Mouse (Mus musculus) heart, embryonic 11.5 days (tissue): ENCODE measurements at regions not wholly inside any gene's neighbourhood (a gene's known extent, or its start where the extent isn't known, plus 50 kb on each side); places are given as distances from the start of the nearest gene placed in this dataset.

Source experiments
- ATAC-seq: fragments of 200-750 bp; cut with Nextera tagmentation; replicated peaks from 2 replicates; pipeline ENCODE4 v1.8.0; 2017; ENCODE audit warnings: moderate library complexity; ENCODE audit not compliant: insufficient number of reproducible peaks, low FRiP score, low TSS enrichment
- H3K27ac ChIP-seq: fragments of 300-500 bp; sonication (generic); 2 replicates; pipeline ENCODE4 v1.5.1; 2014; ENCODE audit warnings: mild to moderate bottlenecking, low read depth, low read length
- H3K27me3 ChIP-seq: fragments of 300-500 bp; sonication (generic); 2 replicates; pipeline ENCODE4 v1.6.1; 2014; ENCODE audit warnings: mild to moderate bottlenecking, low read length, mixed read lengths; ENCODE audit not compliant: control insufficient read depth, insufficient read depth
- H3K36me3 ChIP-seq: fragments of 300-500 bp; sonication (generic); 2 replicates; pipeline ENCODE4 v1.6.1; 2014; ENCODE audit warnings: mild to moderate bottlenecking, low read length, moderate library complexity, mixed read lengths; ENCODE audit not compliant: control insufficient read depth, insufficient read depth
- H3K4me1 ChIP-seq: fragments of 300-500 bp; sonication (generic); 2 replicates; pipeline ENCODE4 v1.6.1; 2014; ENCODE audit warnings: low read length; ENCODE audit not compliant: control insufficient read depth, insufficient read depth
- H3K4me2 ChIP-seq: fragments of 300-500 bp; sonication (generic); 2 replicates; pipeline ENCODE4 v1.6.1; 2014; ENCODE audit warnings: mild to moderate bottlenecking, moderate library complexity
- H3K4me3 ChIP-seq: fragments of 300-500 bp; sonication (generic); 2 replicates; pipeline ENCODE4 v1.5.1; 2014; ENCODE audit warnings: low read depth, low read length
- H3K9ac ChIP-seq: fragments of 300-500 bp; sonication (generic); 2 replicates; pipeline ENCODE4 v1.6.1; 2014; ENCODE audit warnings: mild to moderate bottlenecking, low read depth, low read length, moderate library complexity
- H3K9me3 ChIP-seq: fragments of 300-500 bp; sonication (generic); replicated peaks from 2 replicates; pipeline ENCODE4 v1.6.1; 2016; ENCODE audit warnings: low read length; ENCODE audit not compliant: control insufficient read depth
- WGBS: fragments of 180-500 bp; shearing (Covaris S2); extraction: QIAGEN DNeasy Blood & Tissue Kit; methylation state at CpG from one replicate; pipeline ENCODE4 v1.1.7; 2014; ENCODE audit not compliant: insufficient replicate concordance; 5-methylcytosine and 5-hydroxymethylcytosine counted together

- H3K4me3 ChIP-seq, result no peak overlapping the region
- 32% methylated on average over 1 of the region's 1 CpGs for WGBS
- H3K4me2 ChIP-seq, result no peak overlapping the region
- peaks cover 2% of the 10 kb centered on the region; the same call in 1 of the 2 replicates for H3K4me1 ChIP-seq
- H3K36me3 ChIP-seq, result no peaks in the 10 kb centered on the region
- H3K27ac ChIP-seq, result no peak overlapping the region
- no peaks in the 10 kb centered on the region for H3K9me3 ChIP-seq
- H3K27me3 ChIP-seq, result no peaks in the 10 kb centered on the region
- no peak for ATAC-seq
- no peak overlapping the region for H3K9ac ChIP-seq
Measured at GRCm38 (mm10) chr12:117427431-117427830, 88.8 kb upstream of the Rapgef5 start.

GRCm38 (mm10) chr12:117430886-117431285 is 85.4 kb upstream of the Rapgef5 start:
- no peaks in the 10 kb centered on the region for H3K27me3 ChIP-seq
- no peak overlapping the region for H3K27ac ChIP-seq
- no peak overlapping the region for H3K9ac ChIP-seq
- no peak overlapping the region for H3K4me2 ChIP-seq
- H3K4me1 ChIP-seq, result no peaks in the 10 kb centered on the region
- no peak for ATAC-seq
- 78% methylated on average over 4 of the region's 4 CpGs for WGBS
- H3K36me3 ChIP-seq, result no peaks in the 10 kb centered on the region
- no peaks in the 10 kb centered on the region for H3K9me3 ChIP-seq
- H3K4me3 ChIP-seq, result no peak overlapping the region

- no peak for ATAC-seq
Measured at GRCm38 (mm10) chr12:117432788-117433187, 83.5 kb upstream of the Rapgef5 start.

GRCm38 (mm10) chr12:117437011-117437410 is 79.3 kb upstream of the Rapgef5 start:
- no peaks in the 10 kb centered on the region for H3K9me3 ChIP-seq
- no peak for ATAC-seq
- no peak overlapping the region for H3K4me2 ChIP-seq
- H3K4me3 ChIP-seq, result no peak overlapping the region
- no peak overlapping the region for H3K27ac ChIP-seq
- H3K9ac ChIP-seq, result no peak overlapping the region
- no peaks in the 10 kb centered on the region for H3K27me3 ChIP-seq
- no peaks in the 10 kb centered on the region for H3K36me3 ChIP-seq
- WGBS, result 63% methylated on average over 4 of the region's 4 CpGs
- no peaks in the 10 kb centered on the region for H3K4me1 ChIP-seq

More at GRCm38 (mm10) chr12:117432788-117433187, 83.5 kb upstream of the Rapgef5 start:
- no peaks in the 10 kb centered on the region for H3K27me3 ChIP-seq
- no peak overlapping the region for H3K4me3 ChIP-seq
- no peaks in the 10 kb centered on the region for H3K36me3 ChIP-seq
- no peaks in the 10 kb centered on the region for H3K9me3 ChIP-seq
- H3K4me1 ChIP-seq, result no peaks in the 10 kb centered on the region
- H3K9ac ChIP-seq, result no peak overlapping the region
- 57% methylated on average over 1 of the region's 1 CpGs for WGBS
- H3K4me2 ChIP-seq, result no peak overlapping the region
- H3K27ac ChIP-seq, result no peak overlapping the region

GRCm38 (mm10) chr12:117439015-117439605 is 77.2 kb upstream of the Rapgef5 start:
- no peaks in the 10 kb centered on the region for H3K27me3 ChIP-seq
- H3K9ac ChIP-seq, result no peak overlapping the region
- WGBS, result 72% methylated on average over 11 of the region's 11 CpGs

GRCm38 (mm10) chr12:117444247-117444989 is 71.9 kb upstream of the Rapgef5 start:
- ATAC-seq, result no peak
- whole genome bisulfite sequencing, result 78% methylated on average over 4 of the region's 4 CpGs
- H3K27ac ChIP-seq, result no peak overlapping the region

More at GRCm38 (mm10) chr12:117439015-117439605, 77.2 kb upstream of the Rapgef5 start:
- Histone ChIP-seq H3K27ac (no peak overlapping the region), H3K4me1 (no peaks in the 10 kb centered on the region), H3K9me3 (no peaks in the 10 kb centered on the region), H3K36me3 (no peaks in the 10 kb centered on the region), H3K4me3 (no peak overlapping the region), H3K4me2 (no peak overlapping the region)
- ATAC-seq, result no peak

GRCm38 (mm10) chr12:117447223-117447622 is 69.1 kb upstream of the Rapgef5 start:
- Histone ChIP-seq H3K27ac (no peak overlapping the region), H3K9me3 (no peaks in the 10 kb centered on the region), H3K4me2 (peak overlapping the region; percentile 48), H3K4me1 (peaks cover 8% of the 10 kb centered on the region; the same call in 1 of the 2 replicates), H3K9ac (no peak overlapping the region), H3K36me3 (no peaks in the 10 kb centered on the region), H3K27me3 (no peaks in the 10 kb centered on the region), H3K4me3 (peak overlapping the region; percentile 12; the same call in 1 of the 2 replicates)
- WGBS, result 15% methylated on average over 10 of the region's 10 CpGs
- 0 out of 2 replicates have a peak, but pooled peaks have one; percentile 10 for ATAC-seq

More at GRCm38 (mm10) chr12:117444247-117444989, 71.9 kb upstream of the Rapgef5 start:
- no peak overlapping the region for H3K9ac ChIP-seq
- H3K4me1 ChIP-seq, result peaks cover 8% of the 10 kb centered on the region; the same call in 1 of the 2 replicates
- no peak overlapping the region for H3K4me2 ChIP-seq
- no peaks in the 10 kb centered on the region for H3K9me3 ChIP-seq
- H3K27me3 ChIP-seq, result no peaks in the 10 kb centered on the region
- H3K36me3 ChIP-seq, result no peaks in the 10 kb centered on the region
- no peak overlapping the region for H3K4me3 ChIP-seq

GRCm38 (mm10) chr12:117447843-117448728 is 68.2 kb upstream of the Rapgef5 start:
- ATAC-seq, result no peak
- H3K27ac ChIP-seq, result no peak overlapping the region
- no peaks in the 10 kb centered on the region for H3K36me3 ChIP-seq
- H3K4me2 ChIP-seq, result peak overlapping the region; percentile 48
- H3K27me3 ChIP-seq, result no peaks in the 10 kb centered on the region
- no peak overlapping the region for H3K9ac ChIP-seq
- H3K4me1 ChIP-seq, result peaks cover 8% of the 10 kb centered on the region; the same call in 1 of the 2 replicates
- no peaks in the 10 kb centered on the region for H3K9me3 ChIP-seq
- no peak overlapping the region for H3K4me3 ChIP-seq
- WGBS, result 57% methylated on average over 19 of the region's 19 CpGs
